Comparison of ENCODE assay signal across 24 mouse cellular contexts in the genomic region with DNA sequence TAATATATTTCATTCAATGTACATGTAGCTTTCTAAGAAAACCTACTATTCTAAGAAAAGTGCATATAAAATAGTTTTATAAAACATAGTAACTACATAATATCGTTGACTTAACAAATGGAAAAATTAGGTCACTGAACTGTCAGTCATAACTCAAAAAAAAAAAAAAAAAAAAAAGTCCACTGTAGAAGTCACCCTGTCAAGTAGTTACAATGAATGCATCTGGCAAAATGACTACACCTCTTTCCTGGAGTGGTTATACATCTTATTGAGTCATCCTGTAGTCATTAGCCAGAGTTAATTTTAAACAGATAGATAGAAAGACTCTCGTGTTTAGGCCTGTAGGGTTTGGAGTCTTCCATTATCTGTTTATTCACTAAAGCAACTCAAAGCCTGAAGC.
"Had no signal": no experiment of that assay in that cellular context is flagged by ENCODE, and none has a peak within 500 bp of the region (broad histone marks: within the 10 kb centered on the region; RNA-seq: fewer than 3 reads in every experiment).

No protein-coding gene starts in this region.

- DNase-seq: gastrocnemius, postnatal 14 days; gastrocnemius, postnatal 36 days; heart, adult 2 months; heart, postnatal 10 days; heart, postnatal 4 days; kidney, adult 18-20 months; kidney, adult 8-10 months; kidney, postnatal 10 days; kidney, postnatal 25 days; kidney, postnatal 4 days; layer of hippocampus, adult 9-11 months; layer of hippocampus, postnatal 36 days; left cerebral cortex, postnatal 4 days had no signal

- H3K27me3 ChIP-seq: hindbrain, embryonic 12.5 days; intestine, embryonic 15.5 days; limb, embryonic 13.5 days; limb, embryonic 15.5 days; liver, embryonic 12.5 days had no signal

- H3K9me3 ChIP-seq: hindbrain, embryonic 10.5 days; hindbrain, embryonic 12.5 days; intestine, embryonic 15.5 days; limb, embryonic 13.5 days; limb, embryonic 15.5 days; liver, embryonic 12.5 days had no signal

- H3K36me3 ChIP-seq: intestine, embryonic 15.5 days had no signal

- H3K9ac ChIP-seq: hindbrain, embryonic 12.5 days; hindbrain, embryonic 14.5 days; intestine, embryonic 15.5 days; limb, embryonic 13.5 days; limb, embryonic 15.5 days; liver, embryonic 12.5 days; liver, embryonic 14.5 days had no signal

- H3K4me1 ChIP-seq: intestine, embryonic 15.5 days had no signal

- H3K27ac ChIP-seq: heart, adult 2 months; hindbrain, embryonic 10.5 days; hindbrain, embryonic 12.5 days; hindbrain, embryonic 14.5 days; intestine, embryonic 15.5 days; limb, embryonic 13.5 days; limb, embryonic 15.5 days; liver, embryonic 12.5 days; liver, embryonic 14.5 days had no signal

- H3K4me3 ChIP-seq: heart, adult 2 months; hindbrain, embryonic 10.5 days; hindbrain, embryonic 12.5 days; intestine, embryonic 15.5 days; limb, embryonic 13.5 days; limb, embryonic 15.5 days; liver, embryonic 12.5 days had no signal

- ATAC-seq: hindbrain, embryonic 16.5 days; inflammation-experienced regulatory T-cells, adult 6 months; intestine, embryonic 15.5 days; intestine, postnatal 0 days; liver, embryonic 12.5 days had no signal
